Mouse (Mus musculus) C2C12 (cell line): ENCODE data around the gene Rnf25.

ENCODE experiments used
- CTCF ChIP-seq: IDR thresholded peaks from one replicate; pipeline ENCODE4 v1.5.1; 2011; ENCODE audit not compliant: control insufficient read depth, insufficient read depth, insufficient read length
- MAX ChIP-seq: IDR thresholded peaks from one replicate; pipeline ENCODE4 v1.6.1; 2011; ENCODE audit warnings: mild to moderate bottlenecking, control low read depth
- USF1 ChIP-seq: IDR thresholded peaks from one replicate; pipeline ENCODE4 v1.6.1; 2011; ENCODE audit warnings: low read depth, mild to moderate bottlenecking, control low read depth, moderate library complexity

DNA sequence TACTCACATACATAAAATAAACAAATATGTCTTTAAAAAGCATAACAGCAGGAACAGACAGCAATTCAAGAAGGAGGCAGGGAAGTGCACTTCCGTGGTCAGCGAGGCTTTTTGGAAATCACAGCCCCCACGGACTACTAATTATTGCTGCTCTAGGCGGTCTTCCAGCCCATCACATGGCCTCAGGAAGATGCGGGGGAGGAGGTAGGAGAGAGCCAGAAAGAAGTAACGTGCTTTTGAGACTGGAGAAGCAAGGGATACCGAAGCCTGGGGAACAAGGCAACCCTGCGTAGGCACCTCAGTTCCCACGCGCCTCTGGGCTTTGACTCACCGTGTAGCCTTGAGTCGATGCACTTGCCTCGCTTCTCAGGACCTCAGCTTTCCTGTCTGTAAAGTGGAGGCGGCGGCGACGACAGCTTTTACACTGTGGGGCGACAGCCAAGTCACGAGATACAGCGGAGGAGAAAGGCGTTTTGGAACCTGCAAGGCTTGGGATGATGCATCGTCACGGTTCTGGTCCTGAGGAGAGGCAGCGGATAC is 13.9 kb downstream of the Rnf25 start:
- no peak for TF ChIP-seq MAX
- TF ChIP-seq CTCF = no peak
- no peak for TF ChIP-seq USF1
